Mouse (Mus musculus): Measurements from ENCODE around the gene Alpk1. TPM values are rescaled to one million over a fixed set of nuclear protein-coding genes. Genes with fewer than 3 reads are reported as not detected.
A peak's percentile ranks its signal among the peaks of the same experiment; 100 is the strongest.

Alpk1 gene
- total RNA-seq, 1 experiment = 0.80 TPM

GRCm38 (mm10) chr3:127791595-127792561 is 11.6 kb upstream of the Alpk1 start:
- in situ Hi-C loops (cut with MboI; ENCODE audit: low sequenced_read_pairs in 2 of 2, unreplicated experiment in 2 of 2) = no loop called here
- H3K36me3 ChIP-seq (ENCODE audit: control insufficient read depth, insufficient read depth, low read length, poor library complexity, severe bottlenecking) = no peaks in the 10 kb centered on the region
- H3K4me1 ChIP-seq (ENCODE audit: control insufficient read depth in 2 of 2, insufficient read depth in 2 of 2, low read length in 2 of 2, poor library complexity in 1 of 2) = no peaks in the 10 kb centered on the region; a peak in 1 of 4 replicates
- H3K9me3 ChIP-seq (ENCODE audit: control insufficient read depth, insufficient read depth, low read depth, low read length) = no peaks in the 10 kb centered on the region
- TF ChIP-seq MAFK (IDR thresholded peaks at IDR 0.05; ENCODE audit: insufficient read depth, low read depth, low read length) (no peak), CHD2 (IDR thresholded peaks at IDR 0.05; ENCODE audit: low read depth, low read length) (no peak), ZC3H11A (IDR thresholded peaks at IDR 0.05; ENCODE audit: borderline replicate concordance, low read depth, low read length) (no peak), ZNF384 (IDR thresholded peaks at IDR 0.05; ENCODE audit: low read depth, low read length) (no peak), HCFC1 (IDR thresholded peaks at IDR 0.05; ENCODE audit: borderline replicate concordance, insufficient read depth, low read length) (no peak)
- H3K4me3 ChIP-seq (ENCODE audit: insufficient read depth in 1 of 2, low read depth in 1 of 2, low read length in 2 of 2, poor library complexity in 1 of 2, severe bottlenecking in 1 of 2) = no peak overlapping the region
- H3K27ac ChIP-seq (ENCODE audit: insufficient read depth, low read depth, low read length, poor library complexity, severe bottlenecking) = no peak overlapping the region
- no peak for DNase-seq (ENCODE audit: low read depth, low spot score)
- no peak overlapping the region for H3K9ac ChIP-seq (ENCODE audit: insufficient read depth, low read depth, low read length, poor library complexity, severe bottlenecking)

- DNase-seq (ENCODE audit: low read depth, low spot score) = no peak
- Histone ChIP-seq H3K4me3 (ENCODE audit: insufficient read depth in 1 of 2, low read depth in 1 of 2, low read length in 2 of 2, poor library complexity in 1 of 2, severe bottlenecking in 1 of 2) (0 out of 4 replicates have a peak overlapping the region, but pooled peaks of 1 of the 2 experiments have one; percentile 61), H3K36me3 (ENCODE audit: control insufficient read depth, insufficient read depth, low read length, poor library complexity, severe bottlenecking) (no peaks in the 10 kb centered on the region), H3K9me3 (ENCODE audit: control insufficient read depth, insufficient read depth, low read depth, low read length) (no peaks in the 10 kb centered on the region), H3K4me1 (ENCODE audit: control insufficient read depth in 2 of 2, insufficient read depth in 2 of 2, low read length in 2 of 2, poor library complexity in 1 of 2) (no peaks in the 10 kb centered on the region; a peak in 1 of 4 replicates), H3K27ac (ENCODE audit: insufficient read depth, low read depth, low read length, poor library complexity, severe bottlenecking) (no peak overlapping the region), H3K9ac (ENCODE audit: insufficient read depth, low read depth, low read length, poor library complexity, severe bottlenecking) (no peak overlapping the region)
- TF ChIP-seq ZC3H11A (IDR thresholded peaks at IDR 0.05; ENCODE audit: borderline replicate concordance, low read depth, low read length) (no peak), CHD2 (IDR thresholded peaks at IDR 0.05; ENCODE audit: low read depth, low read length) (no peak), HCFC1 (IDR thresholded peaks at IDR 0.05; ENCODE audit: borderline replicate concordance, insufficient read depth, low read length) (no peak), MAFK (IDR thresholded peaks at IDR 0.05; ENCODE audit: insufficient read depth, low read depth, low read length) (no peak), ZNF384 (IDR thresholded peaks at IDR 0.05; ENCODE audit: low read depth, low read length) (no peak)
- in situ Hi-C loops (cut with MboI; ENCODE audit: low sequenced_read_pairs in 2 of 2, unreplicated experiment in 2 of 2) = no loop called here
Measured at GRCm38 (mm10) chr3:127791056-127791483, 10.7 kb upstream of the Alpk1 start.

GRCm38 (mm10) chr3:127790234-127791055 is 10.1 kb upstream of the Alpk1 start:
- no peak overlapping the region for H3K27ac ChIP-seq (ENCODE audit: insufficient read depth, low read depth, low read length, poor library complexity, severe bottlenecking)
- no peaks in the 10 kb centered on the region for H3K9me3 ChIP-seq (ENCODE audit: control insufficient read depth, insufficient read depth, low read depth, low read length)
- 0 out of 2 replicates have a peak, but pooled peaks have one; percentile 15 for TF ChIP-seq MAFK (IDR thresholded peaks at IDR 0.05; ENCODE audit: insufficient read depth, low read depth, low read length)
- no peak for TF ChIP-seq HCFC1 (IDR thresholded peaks at IDR 0.05; ENCODE audit: borderline replicate concordance, insufficient read depth, low read length)
- peak overlapping the region; percentile 49 to 61 for H3K4me3 ChIP-seq (ENCODE audit: insufficient read depth in 1 of 2, low read depth in 1 of 2, low read length in 2 of 2, poor library complexity in 1 of 2, severe bottlenecking in 1 of 2)
- in situ Hi-C loops (cut with MboI; ENCODE audit: low sequenced_read_pairs in 2 of 2, unreplicated experiment in 2 of 2) = no loop called here
- no peaks in the 10 kb centered on the region; a peak in 1 of 4 replicates for H3K4me1 ChIP-seq (ENCODE audit: control insufficient read depth in 2 of 2, insufficient read depth in 2 of 2, low read length in 2 of 2, poor library complexity in 1 of 2)
- no peaks in the 10 kb centered on the region for H3K36me3 ChIP-seq (ENCODE audit: control insufficient read depth, insufficient read depth, low read length, poor library complexity, severe bottlenecking)
- no peak overlapping the region for H3K9ac ChIP-seq (ENCODE audit: insufficient read depth, low read depth, low read length, poor library complexity, severe bottlenecking)
- no peak for DNase-seq (ENCODE audit: low read depth, low spot score)

- TF ChIP-seq ZNF384 (IDR thresholded peaks at IDR 0.05; ENCODE audit: low read depth, low read length) (no peak), HCFC1 (IDR thresholded peaks at IDR 0.05; ENCODE audit: borderline replicate concordance, insufficient read depth, low read length) (no peak), CHD2 (IDR thresholded peaks at IDR 0.05; ENCODE audit: low read depth, low read length) (no peak), MAFK (IDR thresholded peaks at IDR 0.05; ENCODE audit: insufficient read depth, low read depth, low read length) (no peak), ZC3H11A (IDR thresholded peaks at IDR 0.05; ENCODE audit: borderline replicate concordance, low read depth, low read length) (no peak)
- Histone ChIP-seq H3K9me3 (ENCODE audit: control insufficient read depth, insufficient read depth, low read depth, low read length) (no peaks in the 10 kb centered on the region), H3K4me1 (ENCODE audit: control insufficient read depth in 2 of 2, insufficient read depth in 2 of 2, low read length in 2 of 2, poor library complexity in 1 of 2) (no peaks in the 10 kb centered on the region; a peak in 1 of 4 replicates), H3K9ac (ENCODE audit: insufficient read depth, low read depth, low read length, poor library complexity, severe bottlenecking) (no peak within 1 kb of the TSS), H3K27ac (ENCODE audit: insufficient read depth, low read depth, low read length, poor library complexity, severe bottlenecking) (no peak within 1 kb of the TSS), H3K4me3 (ENCODE audit: insufficient read depth in 1 of 2, low read depth in 1 of 2, low read length in 2 of 2, poor library complexity in 1 of 2, severe bottlenecking in 1 of 2) (peak within 1 kb of the TSS; percentile 49 to 61), H3K36me3 (ENCODE audit: control insufficient read depth, insufficient read depth, low read length, poor library complexity, severe bottlenecking) (no peaks in the 10 kb centered on the region)
- in situ Hi-C loops (cut with MboI; ENCODE audit: low sequenced_read_pairs in 2 of 2, unreplicated experiment in 2 of 2) = no loop called here
- no peak for DNase-seq (ENCODE audit: low read depth, low spot score)
Measured at GRCm38 (mm10) chr3:127789500-127790191, 9.3 kb upstream of the Alpk1 start, which contains the start of gene Tifa. Gene Tifa, plus strand, starts transcription at chr3:127789805.
